Mouse (Mus musculus) liver, embryonic 13.5 days (tissue): ENCODE measurements around the gene Bnipl. TPM values are rescaled to one million over a fixed set of nuclear protein-coding genes. Genes with fewer than 3 reads are reported as not detected.

Source experiments
- ATAC-seq: fragments of 200-750 bp; cut with Nextera tagmentation; 2 replicates; pipeline ENCODE4 v1.8.0; 2017; ENCODE audit warnings: low read depth, mild to moderate bottlenecking, moderate number of reproducible peaks, moderate library complexity
- DNase-seq: peaks from one replicate; pipeline ENCODE4 v3.0.0; 2022
- H3K27ac ChIP-seq: fragments of 300-500 bp; sonication (generic); 2 replicates; pipeline ENCODE4 v1.5.1; 2015; ENCODE audit warnings: moderate library complexity, mild to moderate bottlenecking, inconsistent platforms
- H3K27me3 ChIP-seq: fragments of 300-500 bp; sonication (generic); 2 replicates; pipeline ENCODE4 v1.6.1; 2015; ENCODE audit warnings: mild to moderate bottlenecking, inconsistent platforms
- H3K36me3 ChIP-seq: fragments of 300-500 bp; sonication (generic); 2 replicates; pipeline ENCODE4 v1.6.1; 2015; ENCODE audit warnings: mild to moderate bottlenecking, inconsistent platforms
- H3K4me1 ChIP-seq: fragments of 300-500 bp; sonication (generic); replicated peaks from 2 replicates; pipeline ENCODE4 v1.6.1; 2015; ENCODE audit warnings: inconsistent platforms
- H3K4me2 ChIP-seq: fragments of 300-500 bp; sonication (generic); 2 replicates; pipeline ENCODE4 v1.6.1; 2015; ENCODE audit warnings: inconsistent platforms, mild to moderate bottlenecking, moderate library complexity
- H3K4me3 ChIP-seq: fragments of 300-500 bp; sonication (generic); replicated peaks from 2 replicates; pipeline ENCODE4 v1.5.1; 2015; ENCODE audit warnings: mild to moderate bottlenecking, inconsistent platforms
- H3K9ac ChIP-seq: fragments of 300-500 bp; sonication (generic); 2 replicates; pipeline ENCODE4 v1.6.1; 2015; ENCODE audit warnings: mild to moderate bottlenecking, inconsistent platforms
- H3K9me3 ChIP-seq: fragments of 300-500 bp; sonication (generic); replicated peaks from 2 replicates; pipeline ENCODE4 v1.6.1; 2016; ENCODE audit warnings: inconsistent platforms
- whole genome bisulfite sequencing: fragments of 180-500 bp; shearing (Covaris S2); methylation state at CpG from one replicate; pipeline ENCODE4 v1.1.7; 2015; ENCODE audit not compliant: insufficient replicate concordance; 5-methylcytosine and 5-hydroxymethylcytosine counted together
- polyA plus RNA-seq: library from polyadenylated mRNA; unstranded; fragments of >200 nt; fragmentation: Nextera tagmentation; extraction: Ambion mirVana; gene quantifications from 2 replicates; pipeline ENCODE4 v1.2.1, GENCODE M21; 2015

Gene Bnipl
- polyA plus RNA-seq, 1 experiment from 2014 or later = not detected

DNA sequence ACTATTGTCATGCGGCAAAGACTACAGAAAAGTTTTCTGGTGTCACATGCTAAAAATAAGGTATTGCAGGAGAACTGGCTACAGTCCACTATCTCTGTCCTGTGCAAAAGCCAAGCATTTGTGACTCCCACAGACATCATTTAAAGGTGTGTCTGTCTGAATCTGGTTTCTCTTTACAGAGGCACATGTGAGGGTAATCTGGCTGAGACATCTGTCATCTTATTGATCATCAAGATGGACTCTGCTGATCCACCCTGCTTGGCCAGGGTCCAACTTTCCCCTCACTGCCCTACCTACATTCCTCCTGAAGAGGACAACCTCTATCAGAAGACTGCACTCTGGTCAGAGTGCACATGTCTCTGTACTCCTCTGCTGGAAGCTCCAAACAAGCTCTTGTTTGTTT is 26.2 kb upstream of the Bnipl start:
- H3K9me3 ChIP-seq = no peaks in the 10 kb centered on the region
- H3K4me2 ChIP-seq = no peak overlapping the region
- 70% methylated on average over 1 of the region's 1 CpGs for whole genome bisulfite sequencing
- H3K9ac ChIP-seq = peak overlapping the region; percentile 39; the same call in 1 of the 2 replicates
- DNase-seq (peak; percentile 43), ATAC-seq (no peak)
- no peaks in the 10 kb centered on the region for H3K27me3 ChIP-seq
- no peaks in the 10 kb centered on the region for H3K36me3 ChIP-seq
- peaks cover 78% of the 10 kb centered on the region for H3K4me1 ChIP-seq
- H3K27ac ChIP-seq = peak overlapping the region; percentile 67
- no peak overlapping the region for H3K4me3 ChIP-seq

DNA sequence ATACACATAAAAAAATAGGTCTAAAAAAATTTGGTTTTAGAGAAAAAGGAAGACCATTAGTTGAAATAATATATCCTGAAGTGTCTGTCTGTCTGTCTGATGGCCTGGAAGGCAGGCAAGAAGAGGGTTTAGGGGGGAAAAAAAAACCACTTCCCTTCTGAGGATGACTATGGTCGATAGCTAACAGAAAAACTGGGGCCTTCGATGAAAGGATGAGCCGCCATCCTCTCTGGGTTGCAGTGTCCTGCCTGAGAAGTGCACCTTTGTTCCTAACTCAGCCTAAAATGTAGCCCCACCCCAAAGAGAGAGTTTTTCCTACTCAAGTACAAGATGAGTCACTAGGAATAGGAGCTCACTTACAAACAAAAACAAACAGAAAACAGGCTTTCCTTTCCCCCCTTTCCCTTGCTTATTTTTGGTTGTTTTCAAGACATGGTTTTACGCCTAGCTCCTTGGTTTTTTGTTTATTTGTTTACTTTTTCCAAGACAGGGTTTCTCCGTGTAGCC is 25.5 kb upstream of the Bnipl start:
- no peak for DNase-seq
- peak overlapping the region; percentile 67 for H3K27ac ChIP-seq
- no peaks in the 10 kb centered on the region for H3K9me3 ChIP-seq
- H3K4me1 ChIP-seq = peaks cover 78% of the 10 kb centered on the region
- H3K36me3 ChIP-seq = no peaks in the 10 kb centered on the region
- no peak for ATAC-seq
- H3K4me3 ChIP-seq = no peak overlapping the region
- peak overlapping the region; percentile 26; the same call in 1 of the 2 replicates for H3K9ac ChIP-seq
- WGBS = 49% methylated on average over 5 of the region's 5 CpGs
- H3K4me2 ChIP-seq = no peak overlapping the region
- no peaks in the 10 kb centered on the region for H3K27me3 ChIP-seq

DNA sequence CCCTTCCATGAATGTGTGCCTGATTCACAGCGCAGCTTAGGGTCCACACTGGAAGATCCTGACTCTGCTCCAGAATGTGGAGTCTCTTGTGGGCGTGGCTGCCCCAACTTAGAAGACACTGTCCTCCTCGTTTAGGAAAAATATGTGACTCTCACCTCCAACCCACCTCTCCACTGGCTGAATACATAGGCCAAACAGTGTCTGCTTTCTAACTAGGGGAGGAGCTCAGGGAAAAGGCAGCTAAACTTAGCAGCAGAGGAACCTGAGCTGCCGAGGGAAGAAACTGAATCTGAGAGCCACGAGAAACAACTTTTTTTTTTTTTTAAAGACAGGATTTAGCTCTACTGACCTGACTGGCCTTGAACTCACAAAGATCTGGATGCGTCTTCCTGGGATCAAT is 24.2 kb upstream of the Bnipl start:
- H3K4me3 ChIP-seq = no peak overlapping the region
- ATAC-seq (no peak), DNase-seq (no peak)
- H3K9me3 ChIP-seq = no peaks in the 10 kb centered on the region
- no peaks in the 10 kb centered on the region for H3K27me3 ChIP-seq
- peaks cover 71% of the 10 kb centered on the region for H3K4me1 ChIP-seq
- no peak overlapping the region for H3K27ac ChIP-seq
- WGBS = 52% methylated on average over 6 of the region's 6 CpGs
- no peak overlapping the region for H3K4me2 ChIP-seq
- 0 out of 2 replicates have a peak overlapping the region, but pooled peaks have one; percentile 4 for H3K9ac ChIP-seq
- H3K36me3 ChIP-seq = no peaks in the 10 kb centered on the region

DNA sequence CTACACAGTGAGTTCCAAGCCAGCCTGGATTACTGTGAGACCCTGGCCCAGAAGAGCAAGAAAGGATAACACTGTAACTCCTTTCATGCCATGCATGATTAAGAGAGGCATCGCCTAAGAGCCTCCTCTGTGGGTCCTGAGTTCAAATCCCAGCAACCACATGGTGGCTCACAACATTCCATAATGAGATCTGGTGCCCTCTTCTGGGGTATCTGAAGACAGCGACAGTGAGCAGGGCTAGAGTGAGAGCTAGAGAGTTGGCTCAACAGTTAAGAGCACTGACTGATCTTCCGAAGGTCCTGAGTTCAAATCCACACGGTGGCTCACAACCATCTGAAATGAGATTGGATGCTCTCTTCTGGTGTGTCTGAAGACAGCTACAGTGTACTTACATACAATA is 23.5 kb upstream of the Bnipl start:
- Histone ChIP-seq H3K4me1 (peaks cover 64% of the 10 kb centered on the region), H3K27me3 (no peaks in the 10 kb centered on the region), H3K4me3 (no peak overlapping the region), H3K36me3 (peaks cover 4% of the 10 kb centered on the region; the same call in 1 of the 2 replicates), H3K9me3 (no peaks in the 10 kb centered on the region), H3K27ac (no peak overlapping the region), H3K9ac (no peak overlapping the region), H3K4me2 (no peak overlapping the region)
- no peak for DNase-seq
- ATAC-seq = no peak
- WGBS = 87% methylated on average over 4 of the region's 4 CpGs

DNA sequence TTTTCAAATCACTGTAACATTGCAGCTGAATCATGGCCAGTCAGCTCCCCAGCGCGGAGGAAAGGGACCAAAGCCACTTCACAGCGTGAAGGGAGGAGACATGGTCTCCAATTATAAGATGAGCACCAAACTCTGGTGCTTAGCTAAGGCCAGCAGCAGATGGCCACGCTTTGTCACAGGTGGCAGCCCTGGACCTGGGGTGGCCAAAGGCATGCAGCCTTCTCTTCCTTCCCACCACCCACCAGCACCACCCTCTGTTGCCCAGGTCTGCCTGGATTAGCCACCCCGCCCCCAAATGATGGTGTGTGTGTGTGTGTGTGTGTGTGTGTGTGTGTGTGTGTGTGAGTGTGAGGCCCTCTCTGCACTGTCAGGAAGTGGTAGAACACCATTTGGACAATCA is 22.5 kb upstream of the Bnipl start:
- Histone ChIP-seq H3K4me3 (no peak overlapping the region), H3K27me3 (no peaks in the 10 kb centered on the region), H3K9ac (no peak overlapping the region), H3K9me3 (no peaks in the 10 kb centered on the region), H3K4me1 (peaks cover 55% of the 10 kb centered on the region), H3K27ac (no peak overlapping the region), H3K36me3 (peaks cover 11% of the 10 kb centered on the region; the same call in 1 of the 2 replicates), H3K4me2 (no peak overlapping the region)
- DNase-seq (no peak), ATAC-seq (no peak)
- WGBS = 81% methylated on average over 5 of the region's 5 CpGs

DNA sequence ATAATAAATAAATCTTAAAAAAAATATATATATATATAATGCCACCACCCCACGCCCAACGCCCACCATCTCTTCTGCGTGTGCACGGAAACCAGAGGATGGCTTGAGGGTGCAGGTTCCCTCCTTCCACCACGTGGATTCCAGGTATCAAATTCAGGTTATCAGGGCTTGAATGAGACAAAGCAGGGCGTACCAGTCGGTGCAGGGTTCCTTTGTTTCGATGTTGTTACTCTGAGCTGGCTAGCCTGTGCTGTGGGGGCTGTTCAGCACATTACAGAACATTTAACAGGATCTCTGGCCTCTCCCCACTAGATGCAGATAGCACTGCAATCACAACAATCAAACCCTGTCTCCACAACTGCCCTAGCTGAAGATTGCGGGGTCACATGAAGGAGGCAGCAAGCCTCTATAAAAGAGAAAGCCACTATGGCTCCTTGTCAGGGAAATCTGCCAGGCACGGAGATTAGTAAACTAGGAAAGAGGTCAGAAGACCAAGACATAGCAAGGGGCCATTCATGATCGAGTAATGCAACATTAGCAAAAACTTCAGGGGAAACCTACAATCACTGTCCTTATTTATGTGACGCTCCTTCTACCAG is 19.9 kb upstream of the Bnipl start:
- no peaks in the 10 kb centered on the region for H3K9me3 ChIP-seq
- DNase-seq (no peak), ATAC-seq (no peak)
- WGBS = 79% methylated on average over 12 of the region's 12 CpGs
- H3K4me3 ChIP-seq = no peak overlapping the region
- peaks cover 32% of the 10 kb centered on the region for H3K4me1 ChIP-seq
- no peak overlapping the region for H3K4me2 ChIP-seq
- H3K9ac ChIP-seq = no peak overlapping the region
- no peaks in the 10 kb centered on the region for H3K27me3 ChIP-seq
- no peak overlapping the region for H3K27ac ChIP-seq
- H3K36me3 ChIP-seq = peaks cover 36% of the 10 kb centered on the region

DNA sequence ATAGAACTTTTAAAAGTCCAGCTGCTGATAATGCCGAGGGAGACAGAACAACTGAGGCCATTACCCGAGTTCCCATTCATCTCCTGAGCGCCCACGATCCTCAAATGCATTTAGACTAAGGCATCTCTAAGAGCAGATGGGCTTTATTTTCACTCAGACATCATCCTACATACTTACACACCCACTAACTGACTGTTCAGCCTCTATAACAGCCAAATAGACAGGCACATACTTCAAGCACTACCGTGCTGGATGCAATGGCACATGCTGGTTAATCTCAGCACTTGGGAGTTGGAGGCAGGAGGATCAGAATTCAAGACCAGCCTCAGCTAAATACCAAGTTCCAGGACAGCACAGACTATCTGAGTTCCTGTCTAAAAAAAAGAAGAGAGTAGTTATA is 18.8 kb upstream of the Bnipl start:
- H3K4me3 ChIP-seq = no peak overlapping the region
- no peak for ATAC-seq
- no peak overlapping the region for H3K9ac ChIP-seq
- H3K4me2 ChIP-seq = no peak overlapping the region
- peaks cover 21% of the 10 kb centered on the region for H3K4me1 ChIP-seq
- DNase-seq = no peak
- H3K9me3 ChIP-seq = no peaks in the 10 kb centered on the region
- 88% methylated on average over 5 of the region's 5 CpGs for WGBS
- H3K27me3 ChIP-seq = no peaks in the 10 kb centered on the region
- peaks cover 42% of the 10 kb centered on the region for H3K36me3 ChIP-seq
- H3K27ac ChIP-seq = no peak overlapping the region

DNA sequence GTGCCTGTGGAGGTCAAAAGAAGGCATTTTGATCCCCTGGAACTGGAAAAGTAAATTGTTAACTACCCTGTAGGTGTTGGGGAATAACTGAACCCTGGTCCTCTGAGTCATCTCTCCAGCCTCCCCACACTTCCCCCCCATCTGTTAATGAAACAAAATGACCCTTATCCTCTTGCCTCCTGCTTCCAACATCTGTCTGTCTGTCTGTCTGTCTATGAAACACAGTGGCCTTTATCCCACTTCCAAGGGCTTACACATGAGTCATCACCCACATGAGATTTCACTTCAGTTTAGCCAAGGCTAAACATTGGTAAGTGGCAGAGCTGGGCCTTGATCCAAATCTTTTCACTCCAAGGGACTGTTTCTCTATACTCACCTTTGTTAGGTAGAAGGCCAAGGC is 16.9 kb upstream of the Bnipl start:
- Histone ChIP-seq H3K27ac (no peak overlapping the region; the same call in 1 of the 2 replicates), H3K36me3 (peaks cover 54% of the 10 kb centered on the region), H3K9ac (no peak overlapping the region), H3K9me3 (no peaks in the 10 kb centered on the region), H3K27me3 (no peaks in the 10 kb centered on the region), H3K4me3 (no peak overlapping the region), H3K4me1 (peaks cover 14% of the 10 kb centered on the region), H3K4me2 (no peak overlapping the region)
- DNase-seq (no peak), ATAC-seq (no peak)

DNA sequence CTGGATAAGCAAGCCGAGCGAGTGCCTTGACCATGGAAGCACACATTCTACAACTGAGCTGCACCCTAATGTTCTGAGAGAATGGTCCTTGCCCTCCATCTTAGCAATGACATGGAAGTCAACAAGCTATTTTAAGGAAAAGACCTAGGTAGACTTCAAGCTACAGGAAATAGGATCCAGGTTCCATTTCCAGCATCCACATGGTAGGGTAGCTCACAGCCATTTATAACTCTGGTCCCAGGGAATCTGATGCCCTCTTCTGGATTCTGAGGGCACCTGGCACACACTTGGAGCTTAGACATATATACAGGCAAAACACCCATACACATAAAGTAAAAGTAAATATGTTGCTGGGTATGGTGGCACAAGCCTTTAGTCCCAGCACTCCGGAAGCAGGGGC is 15.1 kb upstream of the Bnipl start:
- H3K4me2 ChIP-seq = no peak overlapping the region
- no peaks in the 10 kb centered on the region for H3K27me3 ChIP-seq
- no peak overlapping the region for H3K27ac ChIP-seq
- WGBS = 89% methylated on average over 3 of the region's 3 CpGs
- H3K9ac ChIP-seq = no peak overlapping the region
- no peaks in the 10 kb centered on the region for H3K9me3 ChIP-seq
- ATAC-seq (no peak), DNase-seq (no peak)
- peaks cover 14% of the 10 kb centered on the region for H3K4me1 ChIP-seq
- H3K36me3 ChIP-seq = peaks cover 67% of the 10 kb centered on the region
- H3K4me3 ChIP-seq = no peak overlapping the region

DNA sequence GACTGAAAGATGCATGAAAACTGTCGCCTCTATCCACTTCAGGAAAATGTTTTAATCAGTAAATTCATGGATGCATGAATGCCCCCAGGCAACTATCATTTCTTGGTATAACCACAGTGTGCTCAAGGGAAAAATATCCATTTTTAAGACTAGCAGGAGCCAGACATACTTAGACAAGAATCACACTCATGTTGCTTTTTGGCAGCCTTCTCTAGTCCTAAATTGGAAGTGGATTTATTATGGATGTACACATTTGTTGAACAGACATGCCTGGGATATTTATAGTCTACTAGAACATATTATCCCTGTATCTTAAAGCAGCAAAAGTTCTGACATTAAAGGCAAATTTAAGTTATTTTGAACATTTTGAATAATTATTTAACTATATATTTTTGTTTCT is 13.7 kb upstream of the Bnipl start:
- no peak overlapping the region for H3K9ac ChIP-seq
- H3K27me3 ChIP-seq = no peaks in the 10 kb centered on the region
- ATAC-seq (no peak), DNase-seq (no peak)
- no peak overlapping the region for H3K4me3 ChIP-seq
- no peak overlapping the region for H3K27ac ChIP-seq
- no peaks in the 10 kb centered on the region for H3K9me3 ChIP-seq
- H3K4me1 ChIP-seq = 0 out of 2 replicates have a peak, but pooled peaks cover 11% of the 10 kb centered on the region
- H3K4me2 ChIP-seq = no peak overlapping the region
- WGBS = 76% methylated on average over 1 of the region's 1 CpGs
- H3K36me3 ChIP-seq = peaks cover 76% of the 10 kb centered on the region

DNA sequence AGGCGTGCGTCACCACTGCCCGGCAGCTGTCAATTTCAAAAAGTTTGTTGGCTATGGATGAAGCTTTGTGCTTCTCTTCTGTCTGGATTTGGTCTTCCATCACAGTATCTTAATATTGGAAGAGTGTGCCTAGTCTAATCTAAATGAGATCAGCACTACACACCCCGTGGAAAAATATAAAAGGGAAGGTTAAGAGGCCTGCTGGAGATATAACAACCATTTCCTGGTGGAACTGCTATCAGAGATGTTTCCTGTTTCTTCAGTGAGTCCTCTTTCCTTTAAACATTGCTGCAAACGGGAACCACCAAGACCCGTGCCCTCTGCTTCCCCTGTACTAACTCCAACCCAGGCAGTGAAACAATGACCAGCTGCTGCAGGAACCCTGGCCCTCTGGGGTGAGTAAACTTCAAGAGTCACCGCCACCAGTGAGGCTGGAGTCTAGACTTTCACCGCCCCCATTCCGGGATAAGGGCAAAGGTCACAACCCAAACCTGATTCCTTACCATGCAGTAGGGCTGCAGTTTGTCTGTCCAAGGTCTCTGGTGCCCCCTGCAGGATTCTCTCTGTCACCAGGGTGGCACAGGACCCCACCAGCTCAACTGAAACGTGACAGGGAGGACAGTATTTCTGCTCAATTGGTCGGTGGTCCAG is 12.2 kb upstream of the Bnipl start:
- Histone ChIP-seq H3K4me1 (0 out of 2 replicates have a peak, but pooled peaks cover 11% of the 10 kb centered on the region), H3K9me3 (no peaks in the 10 kb centered on the region), H3K27me3 (no peaks in the 10 kb centered on the region), H3K27ac (peak overlapping the region; percentile 63), H3K36me3 (peaks cover 72% of the 10 kb centered on the region), H3K4me3 (no peak overlapping the region), H3K4me2 (no peak overlapping the region), H3K9ac (no peak overlapping the region)
- 36% methylated on average over 11 of the region's 11 CpGs for WGBS
- peak; percentile 67 for DNase-seq
- peak; percentile 78 for ATAC-seq

DNA sequence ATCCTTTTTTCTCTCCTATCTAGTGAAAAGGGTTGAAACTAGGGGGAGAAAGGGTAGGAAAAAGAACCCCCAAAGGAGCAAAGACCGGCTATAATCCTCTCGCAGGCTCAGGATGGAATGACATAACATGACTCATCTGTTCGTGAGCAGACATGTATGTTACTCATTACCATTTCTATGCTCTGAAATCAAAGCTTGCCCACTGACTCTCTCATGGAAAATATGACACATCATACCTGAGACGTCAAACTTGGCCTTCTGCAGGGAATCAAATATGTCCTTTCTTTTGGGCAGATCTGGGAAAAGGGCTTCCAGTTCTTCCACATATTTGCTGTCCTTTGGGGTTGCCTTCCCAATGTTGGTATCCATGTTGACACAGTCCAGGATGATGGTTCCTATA is 11.0 kb upstream of the Bnipl start:
- whole genome bisulfite sequencing = 88% methylated on average over 4 of the region's 4 CpGs
- 0 out of 2 replicates have a peak, but pooled peaks cover 8% of the 10 kb centered on the region for H3K4me1 ChIP-seq
- no peaks in the 10 kb centered on the region for H3K9me3 ChIP-seq
- H3K4me3 ChIP-seq = no peak overlapping the region
- no peak for DNase-seq
- no peak overlapping the region for H3K9ac ChIP-seq
- H3K27ac ChIP-seq = no peak overlapping the region
- no peak for ATAC-seq
- no peak overlapping the region for H3K4me2 ChIP-seq
- peaks cover 69% of the 10 kb centered on the region for H3K36me3 ChIP-seq
- H3K27me3 ChIP-seq = no peaks in the 10 kb centered on the region
